Mouse (Mus musculus) hindbrain, embryonic 10.5 days (tissue): Measurements from ENCODE around the gene Mtx3. TPM values are rescaled to one million over a fixed set of nuclear protein-coding genes. Genes with fewer than 3 reads are reported as not detected.

Experiments used
- DNase-seq: peaks from one replicate; pipeline ENCODE4 v3.0.0-alpha.2; 2017; ENCODE audit warnings: low spot score
- H3K27ac ChIP-seq: fragments of 300-500 bp; sonication (generic); 2 replicates; pipeline ENCODE4 v1.5.1; 2016; ENCODE audit warnings: mild to moderate bottlenecking, moderate library complexity
- H3K27me3 ChIP-seq: fragments of 300-500 bp; sonication (generic); 2 replicates; pipeline ENCODE4 v1.6.1; 2016; ENCODE audit warnings: mild to moderate bottlenecking; ENCODE audit not compliant: poor library complexity, insufficient read depth, severe bottlenecking
- H3K36me3 ChIP-seq: fragments of 300-500 bp; sonication (generic); 2 replicates; pipeline ENCODE4 v1.6.1; 2016; ENCODE audit warnings: mild to moderate bottlenecking, moderate library complexity
- H3K4me1 ChIP-seq: fragments of 300-500 bp; sonication (generic); replicated peaks from 2 replicates; pipeline ENCODE4 v1.6.1; 2016; ENCODE audit warnings: mild to moderate bottlenecking
- H3K4me3 ChIP-seq: fragments of 300-500 bp; sonication (generic); 2 replicates; pipeline ENCODE4 v1.5.1; 2016; ENCODE audit warnings: mild to moderate bottlenecking, moderate library complexity
- H3K9me3 ChIP-seq: fragments of 300-500 bp; sonication (generic); 2 replicates; pipeline ENCODE4 v1.6.1; 2016; ENCODE audit warnings: mild to moderate bottlenecking, moderate library complexity
- WGBS: fragments of 180-500 bp; shearing (Covaris S2); methylation state at CpG from one replicate; pipeline ENCODE4 v1.1.7; 2016; 5-methylcytosine and 5-hydroxymethylcytosine counted together
- polyA plus RNA-seq: library from polyadenylated mRNA; unstranded; fragments of >200 nt; fragmentation: Nextera tagmentation; extraction: Ambion mirVana; gene quantifications from 2 replicates; pipeline ENCODE4 v1.2.1, GENCODE M21; 2016

The Mtx3 gene
- polyA plus RNA-seq, 1 experiment from 2014 or later, result 2.8 TPM

- no peak for DNase-seq
- H3K9me3 ChIP-seq, result no peaks in the 10 kb centered on the region
- no peak overlapping the region for H3K4me3 ChIP-seq
- H3K36me3 ChIP-seq, result no peaks in the 10 kb centered on the region
- H3K27ac ChIP-seq, result no peak overlapping the region
- H3K27me3 ChIP-seq, result no peaks in the 10 kb centered on the region
- H3K4me1 ChIP-seq, result no peaks in the 10 kb centered on the region
- WGBS, result 77% methylated on average over 4 of the region's 4 CpGs
Observed at GRCm38 (mm10) chr13:92903291-92903690, 58.7 kb downstream of the Mtx3 start.

- Histone ChIP-seq H3K4me3 (no peak overlapping the region), H3K4me1 (no peaks in the 10 kb centered on the region), H3K36me3 (no peaks in the 10 kb centered on the region), H3K27ac (no peak overlapping the region), H3K9me3 (no peaks in the 10 kb centered on the region), H3K27me3 (no peaks in the 10 kb centered on the region)
- 84% methylated on average over 5 of the region's 5 CpGs for WGBS
- no peak for DNase-seq
Observed at GRCm38 (mm10) chr13:92905944-92906343, 61.4 kb downstream of the Mtx3 start.

- no peak for DNase-seq
- Histone ChIP-seq H3K27ac (no peak overlapping the region), H3K4me1 (no peaks in the 10 kb centered on the region), H3K36me3 (no peaks in the 10 kb centered on the region), H3K4me3 (no peak overlapping the region), H3K9me3 (no peaks in the 10 kb centered on the region), H3K27me3 (no peaks in the 10 kb centered on the region)
- 61% methylated on average over 5 of the region's 5 CpGs for WGBS
Observed at GRCm38 (mm10) chr13:92907366-92907765, 62.8 kb downstream of the Mtx3 start.

Other genes starting within 250 kb of the Mtx3 start
- 10.6 and 13.3 TPM in 2 replicates for gene Serinc5, start 233.7 kb upstream of the Mtx3 start, polyA plus RNA-seq
- 1.4 and 2.2 TPM in 2 replicates for gene Thbs4, start 49.9 kb upstream of the Mtx3 start, polyA plus RNA-seq